8 mouse cellular contexts compared by ENCODE assay signal in genomic region chr10:7391935-7392930, GRCm38 (mm10).
A peak's percentile ranks its signal among the peaks of the same experiment; 100 is the strongest.
DNase-seq lines count a peak whose midpoint lies in the region; ATAC-seq and TF ChIP-seq lines count a peak whose summit lies in the region.

No protein-coding gene starts in this region.

- H3K36me3 ChIP-seq in kidney, adult 2 months (ENCODE audit: control insufficient read depth, insufficient read depth, low read length), result no peaks in the 10 kb centered on the region
- H3K36me3 ChIP-seq in forebrain, embryonic 13.5 days (ENCODE audit: poor library complexity, severe bottlenecking), result no peaks in the 10 kb centered on the region
- no peaks in the 10 kb centered on the region for H3K36me3 ChIP-seq in intestine, embryonic 16.5 days (ENCODE audit: control insufficient read depth, insufficient read depth, low read length)
- no peaks in the 10 kb centered on the region for H3K36me3 ChIP-seq in midbrain, embryonic 12.5 days

- peak overlapping the region; percentile 61 for H3K9ac ChIP-seq in forebrain, embryonic 13.5 days
- peak overlapping the region; percentile 63; the same call in 1 of the 2 replicates for H3K9ac ChIP-seq in intestine, embryonic 16.5 days (ENCODE audit: low read depth, low read length)
- H3K9ac ChIP-seq in midbrain, embryonic 12.5 days (replicated peaks), result peak overlapping the region; percentile 55

- under 1% methylated on average over 73 of the region's 73 CpGs for WGBS in kidney, adult 2 months
- WGBS in forebrain, embryonic 13.5 days, result under 1% methylated on average over 73 of the region's 73 CpGs
- under 1% methylated on average over 73 of the region's 73 CpGs for WGBS in intestine, embryonic 16.5 days
- under 1% methylated on average over 72 of the region's 73 CpGs for WGBS in midbrain, embryonic 12.5 days

- peak; percentile 46 for ATAC-seq in forebrain, embryonic 13.5 days
- ATAC-seq in intestine, embryonic 16.5 days, result peak; percentile 63
- ATAC-seq in midbrain, embryonic 12.5 days (ENCODE audit: low FRiP score, low read depth), result peak; percentile 54
- ATAC-seq in erythroblast, adult 5-6 weeks (replicated peaks; ENCODE audit: low FRiP score, poor library complexity, severe bottlenecking), result no peak

- TF ChIP-seq POLR2A in kidney, adult 2 months (IDR thresholded peaks at IDR 0.05; ENCODE audit: low read depth, low read length), result no peak

- TF ChIP-seq CTCF in kidney, adult 2 months (conservative IDR thresholded peaks at IDR 0.05; ENCODE audit: insufficient read depth, insufficient read length, low read depth, low read length), result no peak

- H3K9me3 ChIP-seq in forebrain, embryonic 13.5 days (replicated peaks), result no peaks in the 10 kb centered on the region
- no peaks in the 10 kb centered on the region for H3K9me3 ChIP-seq in intestine, embryonic 16.5 days (ENCODE audit: control insufficient read depth, low read length)
- H3K9me3 ChIP-seq in midbrain, embryonic 12.5 days, result no peaks in the 10 kb centered on the region

- H3K27ac ChIP-seq in kidney, adult 2 months (ENCODE audit: insufficient read depth, low read depth, low read length), result no peak overlapping the region
- no peak overlapping the region for H3K27ac ChIP-seq in forebrain, embryonic 13.5 days
- no peak overlapping the region for H3K27ac ChIP-seq in intestine, embryonic 16.5 days (ENCODE audit: low read length)
- no peak overlapping the region for H3K27ac ChIP-seq in midbrain, embryonic 12.5 days (replicated peaks)

- H3K4me3 ChIP-seq in kidney, adult 2 months (ENCODE audit: insufficient read depth, low read depth, low read length), result peak overlapping the region; percentile 57
- peak overlapping the region; percentile 61 for H3K4me3 ChIP-seq in forebrain, embryonic 13.5 days
- H3K4me3 ChIP-seq in intestine, embryonic 16.5 days (ENCODE audit: low read length), result peak overlapping the region; percentile 65
- peak overlapping the region; percentile 58 for H3K4me3 ChIP-seq in midbrain, embryonic 12.5 days

- no peaks in the 10 kb centered on the region for H3K27me3 ChIP-seq in kidney, adult 2 months (replicated peaks; ENCODE audit: control insufficient read depth, insufficient read depth, low read length)
- H3K27me3 ChIP-seq in forebrain, embryonic 13.5 days, result peaks cover 46% of the 10 kb centered on the region
- H3K27me3 ChIP-seq in intestine, embryonic 16.5 days (replicated peaks; ENCODE audit: control insufficient read depth, insufficient read depth, low read length), result peaks cover 24% of the 10 kb centered on the region
- peaks cover 49% of the 10 kb centered on the region for H3K27me3 ChIP-seq in midbrain, embryonic 12.5 days

- H3K4me1 ChIP-seq in kidney, adult 2 months (ENCODE audit: control insufficient read depth, insufficient read depth, low read length), result 0 out of 2 replicates have a peak, but pooled peaks cover 3% of the 10 kb centered on the region
- H3K4me1 ChIP-seq in forebrain, embryonic 13.5 days, result peaks cover 22% of the 10 kb centered on the region
- peaks cover 5% of the 10 kb centered on the region for H3K4me1 ChIP-seq in intestine, embryonic 16.5 days (ENCODE audit: control insufficient read depth, insufficient read depth, low read length)
- peaks cover 24% of the 10 kb centered on the region for H3K4me1 ChIP-seq in midbrain, embryonic 12.5 days

- peak; percentile 14 for DNase-seq in kidney, adult 2 months
- no peak for DNase-seq in kidney, adult 18-20 months
- DNase-seq in adrenal gland, postnatal 10 days, result peak; percentile 17
- DNase-seq in layer of hippocampus, adult 18-20 months (ENCODE audit: low spot score in 2 of 2), result no peak

- peak overlapping the region; percentile 99 for H3K4me2 ChIP-seq in forebrain, embryonic 13.5 days
- H3K4me2 ChIP-seq in intestine, embryonic 16.5 days (ENCODE audit: low read depth, low read length), result peak overlapping the region; percentile 99
- peak overlapping the region; percentile 99 for H3K4me2 ChIP-seq in midbrain, embryonic 12.5 days (replicated peaks)

Comparison
In these comparisons a context has a peak if more than half of its experiments do, and no peak if none do; other contexts are left out.
1. DNase-seq: peak in kidney, adult 2 months (single experiment) and adrenal gland, postnatal 10 days (single experiment); none in kidney, adult 18-20 months (single experiment) and layer of hippocampus, adult 18-20 months (0 of 2).
2. Peak in every context shown above with its lines, with median percentiles within 50 percentile points of each other: H3K4me3 ChIP-seq, H3K4me2 ChIP-seq and H3K9ac ChIP-seq.